Mouse (Mus musculus) right cerebral cortex, postnatal 10 days (tissue): Measurements from ENCODE around the gene Ankrd33b.

Experiments
- DNase-seq, 2 experiments: peaks; one replicate each; pipeline ENCODE4 v3.0.0; 2021; ENCODE audit warnings: low spot score in 2 of 2

The Ankrd33b gene

DNA sequence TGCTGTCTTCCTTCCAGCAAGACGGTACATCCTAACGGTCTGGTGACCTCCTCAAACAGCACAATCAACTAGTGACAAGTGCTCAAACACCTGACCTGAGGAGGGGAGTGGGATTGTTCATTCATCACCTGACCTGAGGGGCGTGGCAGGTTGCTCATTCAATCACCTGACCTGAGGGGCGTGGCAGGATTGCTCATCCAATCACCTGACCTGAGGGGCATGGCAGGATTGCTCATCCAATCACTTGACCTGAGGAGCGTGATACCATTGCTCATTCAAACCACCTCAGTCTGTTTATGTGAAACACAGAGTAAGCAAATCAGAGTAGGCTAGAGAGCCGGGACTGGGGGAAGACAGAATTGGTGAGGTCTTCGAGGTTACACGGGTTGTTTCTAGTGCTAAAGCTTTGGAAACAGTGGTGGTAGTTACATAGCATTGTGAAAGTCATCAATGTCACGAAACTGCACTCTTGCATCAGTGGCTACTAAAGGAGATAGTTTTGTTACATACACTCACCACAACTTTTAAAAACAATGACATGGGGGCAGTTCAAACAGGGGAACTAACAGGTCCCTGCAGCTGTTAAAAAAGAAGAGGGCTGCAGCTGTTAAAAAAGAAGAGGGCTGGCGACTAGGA is 28.8 kb downstream of the Ankrd33b start:
- DNase-seq, result no peak

GRCm38 (mm10) chr15:31337983-31338382 is 29.5 kb downstream of the Ankrd33b start:
- DNase-seq, result no peak

- peak; percentile 86 to 94 for DNase-seq
Measured at GRCm38 (mm10) chr15:31337192-31337741, 30.3 kb downstream of the Ankrd33b start.

DNA sequence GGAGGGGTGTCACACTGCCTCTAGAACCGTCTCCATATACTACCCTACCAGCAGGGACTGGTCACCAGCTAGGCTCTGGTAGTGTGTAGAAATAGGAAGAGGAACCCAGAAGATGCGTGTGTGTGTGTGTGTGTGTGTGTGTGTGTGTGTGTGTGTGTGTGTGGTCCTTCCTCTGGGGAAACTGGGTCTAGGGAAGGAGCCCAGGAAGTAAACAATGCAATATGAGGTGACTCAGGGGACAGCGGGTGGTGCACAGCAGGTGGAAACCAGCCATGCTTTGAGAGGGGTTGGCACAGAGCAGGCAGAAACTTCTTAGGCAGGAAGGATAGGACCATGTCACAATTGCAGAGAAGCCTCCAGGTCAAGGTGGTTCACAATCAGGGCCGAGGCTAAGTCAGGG is 30.8 kb downstream of the Ankrd33b start:
- no peak for DNase-seq

DNA sequence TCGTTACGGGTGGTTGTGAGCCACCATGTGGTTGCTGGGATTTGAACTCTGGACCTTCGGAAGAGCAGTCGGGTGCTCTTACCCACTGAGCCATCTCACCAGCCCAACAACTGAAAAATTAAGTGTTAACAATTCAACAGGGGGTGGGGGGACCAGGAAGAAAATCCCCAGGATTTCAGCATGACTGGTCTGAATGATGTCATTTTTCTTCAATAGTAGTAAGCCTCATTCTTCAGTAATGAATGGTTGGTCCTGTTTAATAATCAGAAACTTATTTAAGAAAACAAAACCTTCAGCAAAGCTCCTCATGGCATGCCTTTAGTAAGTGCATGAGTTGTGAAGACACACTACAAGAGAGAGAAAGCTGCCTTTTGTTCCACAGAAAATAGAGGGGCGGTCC is 32.7 kb downstream of the Ankrd33b start:
- DNase-seq, result no peak

GRCm38 (mm10) chr15:31332541-31333163 is 34.9 kb downstream of the Ankrd33b start:
- no peak for DNase-seq

DNA sequence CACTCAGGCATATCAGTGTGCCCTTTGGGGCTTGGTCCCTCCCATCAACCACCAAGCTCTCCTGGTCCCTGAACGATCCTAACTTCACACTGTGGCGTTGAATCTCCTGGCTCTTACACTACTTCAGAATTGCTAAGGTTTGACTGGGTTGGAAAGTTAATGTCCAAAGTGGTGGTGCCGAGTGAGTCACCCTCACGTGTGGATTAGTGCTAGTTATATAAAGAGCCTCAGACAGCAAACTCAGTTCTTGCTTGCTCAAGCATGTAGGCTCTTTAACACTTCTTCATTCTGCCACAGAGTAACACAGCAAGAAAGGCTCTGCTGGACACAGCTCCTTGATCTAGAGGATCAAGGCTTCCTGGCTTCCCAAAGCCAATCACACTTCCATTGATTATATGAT is 35.8 kb downstream of the Ankrd33b start:
- DNase-seq, result no peak

DNA sequence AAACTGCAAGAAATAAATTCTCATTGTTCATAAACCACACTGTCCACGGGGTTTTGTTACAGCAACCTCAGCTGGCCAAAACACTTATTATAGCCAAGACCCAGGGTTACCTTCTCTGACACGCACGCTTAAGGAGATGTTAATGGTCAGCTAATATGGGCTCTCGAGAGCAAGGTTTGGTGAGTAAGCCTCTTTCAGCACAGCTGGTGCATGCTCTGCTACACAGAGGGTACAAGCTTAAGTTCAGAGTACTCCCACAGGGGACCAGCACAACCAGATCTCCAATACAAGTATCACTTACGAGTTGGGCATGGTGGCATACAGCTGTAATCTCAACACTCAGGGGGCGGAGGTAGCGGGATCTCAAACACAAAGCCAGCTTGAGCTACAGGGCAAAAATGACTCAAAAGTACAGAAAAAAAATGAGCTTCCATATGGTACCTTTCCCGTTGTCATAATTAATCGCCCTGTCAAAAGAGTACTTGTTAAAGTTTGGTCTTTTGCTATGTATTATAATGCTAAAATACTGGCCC is 39.4 kb downstream of the Ankrd33b start:
- no peak for DNase-seq

DNA sequence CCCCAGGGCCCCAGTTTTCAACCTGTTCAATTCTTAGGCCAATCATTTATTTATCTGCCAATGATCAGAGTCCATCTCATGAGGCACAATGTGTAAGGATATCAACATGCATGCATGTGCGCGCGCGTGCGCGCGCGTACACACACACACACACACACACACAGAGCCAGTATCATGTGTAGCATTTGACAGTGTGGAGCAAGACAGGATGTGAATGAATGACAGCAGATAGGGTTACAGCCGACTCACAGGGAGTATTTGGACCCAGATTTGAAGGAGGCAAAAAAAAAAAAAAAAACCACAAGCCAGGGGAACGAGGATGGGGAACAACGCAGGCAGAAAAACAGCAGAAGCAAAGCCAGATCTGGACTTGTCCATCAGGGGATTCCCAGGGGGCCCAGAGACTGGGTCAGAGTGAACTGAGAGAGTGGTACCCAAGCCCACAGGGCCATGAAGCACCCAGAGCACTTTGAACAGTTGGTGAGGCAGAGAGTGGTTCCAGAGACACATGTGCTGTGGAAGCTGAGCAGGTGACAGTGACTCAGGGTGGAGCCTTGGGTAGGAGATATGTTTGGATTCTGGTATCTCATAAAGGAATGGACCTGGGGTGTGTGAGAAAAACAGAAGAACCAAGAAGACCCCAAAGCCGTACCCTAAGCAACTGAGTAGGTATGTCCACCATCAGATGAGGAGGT is 41.7 kb downstream of the Ankrd33b start:
- no peak for DNase-seq

GRCm38 (mm10) chr15:31324551-31324950 is 43.0 kb downstream of the Ankrd33b start:
- no peak for DNase-seq

- no peak for DNase-seq
Measured at GRCm38 (mm10) chr15:31323684-31324083, 43.8 kb downstream of the Ankrd33b start.

GRCm38 (mm10) chr15:31320598-31321377 is 46.7 kb downstream of the Ankrd33b start:
- no peak for DNase-seq

DNA sequence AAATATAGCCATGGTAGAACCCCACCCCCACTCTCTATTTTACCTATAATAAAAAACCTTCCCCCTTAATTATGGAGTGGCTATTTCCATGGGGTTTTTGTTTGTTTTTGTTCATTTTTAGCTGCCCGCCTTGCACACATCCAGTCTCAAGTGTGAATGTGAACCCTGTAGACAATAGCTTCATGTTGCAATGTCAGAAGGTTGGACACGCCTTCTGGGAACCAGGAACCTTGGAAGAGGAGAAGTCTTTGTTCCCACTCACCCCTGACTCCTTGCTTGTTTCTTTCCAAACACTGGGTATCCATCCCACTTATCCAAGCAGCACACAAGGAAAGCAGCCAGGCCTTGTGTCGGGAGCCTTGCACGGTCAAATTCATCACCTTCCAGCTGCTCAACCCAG is 48.5 kb downstream of the Ankrd33b start:
- no peak for DNase-seq

DNA sequence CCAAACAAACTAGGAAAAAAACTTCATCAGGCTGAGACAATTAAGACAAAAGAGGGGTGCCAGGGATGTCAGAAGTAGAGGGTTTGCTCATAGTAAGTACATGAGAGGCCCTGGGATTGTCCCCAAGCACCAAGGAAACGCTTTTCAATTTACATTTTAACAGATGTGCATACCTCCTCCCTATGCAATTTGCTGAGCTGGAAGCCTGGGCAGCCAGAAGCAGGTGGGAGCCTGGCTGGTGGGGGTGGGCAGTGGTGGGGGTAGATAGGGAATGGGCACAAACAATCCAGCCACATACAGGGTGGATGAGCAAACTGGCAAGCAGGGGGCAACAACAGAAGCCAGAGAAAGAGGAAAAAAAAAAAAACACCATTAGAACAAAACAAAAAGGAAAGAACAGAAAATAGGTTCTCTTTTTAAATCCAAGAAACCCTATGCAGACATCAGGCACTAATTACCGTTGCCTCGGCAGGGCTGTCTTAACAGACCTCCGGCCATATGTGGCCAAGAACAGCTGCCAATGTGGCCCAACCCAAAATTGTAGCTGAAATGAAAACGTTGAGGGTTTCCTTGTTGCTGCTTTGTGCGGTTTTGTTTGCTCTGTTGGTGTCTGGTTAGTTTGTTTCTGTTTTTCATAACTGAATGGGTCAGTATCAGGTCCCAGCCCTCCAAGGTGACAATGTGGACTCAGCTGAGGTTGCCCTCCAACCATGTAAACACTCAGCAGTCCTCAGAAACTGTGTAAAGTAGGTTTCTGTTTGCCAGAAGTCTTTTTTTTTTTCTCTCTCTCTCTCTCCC is 49.2 kb downstream of the Ankrd33b start:
- DNase-seq, result no peak

DNA sequence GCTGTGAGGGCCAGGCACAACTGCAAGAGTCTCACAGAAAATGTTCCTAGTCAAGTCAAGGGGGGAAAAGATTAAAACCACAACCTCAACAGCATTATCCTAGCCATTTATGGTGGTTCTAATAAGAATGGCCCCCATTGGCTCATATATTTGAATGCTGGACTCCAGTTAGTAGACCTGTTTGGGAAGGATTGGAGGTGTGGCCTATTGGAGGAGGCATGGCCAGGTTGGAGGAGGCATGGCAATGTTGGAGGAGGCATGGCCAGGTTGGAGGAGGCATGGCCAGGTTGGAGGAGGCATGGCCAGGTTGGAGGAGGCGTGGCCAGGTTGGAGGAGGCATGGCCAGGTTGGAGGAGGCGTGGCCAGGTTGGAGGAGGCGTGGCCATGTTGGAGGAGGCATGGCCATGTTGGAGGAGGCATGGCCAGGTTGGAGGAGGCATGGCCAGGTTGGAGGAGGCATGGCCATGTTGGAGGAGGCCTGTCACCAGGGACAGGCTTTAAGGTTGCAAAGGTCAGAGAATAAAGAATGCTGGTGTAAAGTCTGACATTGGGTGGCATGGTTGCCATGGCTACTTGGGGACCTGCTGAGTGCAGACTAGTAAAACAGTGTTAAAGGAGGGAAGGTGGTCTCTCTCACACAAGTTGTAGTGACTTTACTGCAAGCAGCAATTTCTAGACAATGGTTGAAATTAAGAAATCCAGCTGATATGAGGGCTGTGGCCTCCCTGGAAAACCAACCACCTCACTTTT is 50.3 kb downstream of the Ankrd33b start:
- no peak for DNase-seq

DNA sequence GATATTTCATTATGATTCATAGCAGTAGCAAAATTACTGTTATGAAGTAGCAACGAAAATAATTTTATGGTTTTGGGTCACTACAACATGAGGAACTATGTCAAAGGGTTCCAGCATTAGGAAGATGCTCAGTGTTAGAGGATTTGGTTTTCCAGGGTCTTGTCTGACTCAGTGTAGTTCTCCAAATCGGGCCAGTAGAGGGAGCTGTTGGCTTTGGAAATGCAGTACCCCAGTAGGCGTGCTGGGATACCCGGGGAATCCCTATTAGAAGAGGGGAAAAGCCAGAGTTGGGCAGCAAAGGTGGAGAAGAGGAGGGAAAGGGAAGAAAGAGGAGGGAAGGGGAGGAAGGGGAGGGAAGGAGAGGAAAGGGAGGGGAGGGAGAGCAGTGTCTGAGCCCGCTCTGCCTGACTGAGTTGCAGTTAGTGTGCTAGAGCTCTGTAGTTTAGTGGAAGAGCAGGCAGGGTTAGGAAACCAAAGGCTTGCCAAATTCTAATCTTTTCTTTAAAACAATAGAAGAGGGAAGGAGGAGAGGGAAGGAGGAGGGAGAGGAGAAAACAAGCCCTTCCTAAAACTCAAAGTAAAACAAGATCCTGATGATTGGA is 51.8 kb downstream of the Ankrd33b start:
- peak; percentile 85 to 92 for DNase-seq

DNA sequence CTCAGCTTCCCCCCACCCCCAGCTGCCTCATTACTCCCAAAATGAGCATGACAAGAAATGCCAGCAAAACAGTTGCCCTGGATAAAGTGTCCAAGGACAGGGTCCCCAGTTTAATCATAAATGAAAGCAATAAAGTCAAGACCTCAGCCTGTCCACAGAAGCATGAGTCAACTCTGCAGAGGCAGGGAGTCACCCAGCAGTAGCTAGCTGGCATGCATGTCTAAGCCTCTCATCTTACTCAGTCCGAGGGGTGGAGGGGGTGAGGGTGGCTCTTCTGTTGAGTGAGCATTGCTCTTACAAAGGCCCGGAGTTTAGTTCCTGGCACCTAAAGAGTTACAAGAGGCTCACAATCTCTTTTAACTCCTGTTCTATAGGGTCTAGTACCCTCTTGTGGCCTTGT is 55.5 kb downstream of the Ankrd33b start:
- no peak for DNase-seq

- no peak for DNase-seq
Measured at GRCm38 (mm10) chr15:31309526-31309925, 58.0 kb downstream of the Ankrd33b start.

DNA sequence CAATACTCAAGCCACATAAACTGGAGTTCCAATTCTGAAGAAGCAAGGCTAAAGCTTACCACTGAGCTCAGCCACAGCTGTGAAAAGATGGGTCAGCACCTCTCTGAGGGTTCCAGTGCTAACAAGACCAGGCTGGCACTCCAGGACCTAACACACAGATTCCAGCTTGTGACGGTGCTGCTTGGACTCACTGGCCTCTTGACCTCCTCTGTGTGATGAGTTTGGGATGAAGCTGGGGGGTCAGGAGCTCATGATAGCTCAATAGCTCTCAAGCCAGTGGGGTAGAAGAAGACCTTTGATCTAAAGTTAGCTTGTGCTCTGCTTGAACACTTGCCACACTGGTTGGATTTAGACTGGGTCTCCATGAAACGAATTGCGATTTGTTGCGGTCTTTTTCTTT is 60.8 kb downstream of the Ankrd33b start:
- DNase-seq, result no peak

DNA sequence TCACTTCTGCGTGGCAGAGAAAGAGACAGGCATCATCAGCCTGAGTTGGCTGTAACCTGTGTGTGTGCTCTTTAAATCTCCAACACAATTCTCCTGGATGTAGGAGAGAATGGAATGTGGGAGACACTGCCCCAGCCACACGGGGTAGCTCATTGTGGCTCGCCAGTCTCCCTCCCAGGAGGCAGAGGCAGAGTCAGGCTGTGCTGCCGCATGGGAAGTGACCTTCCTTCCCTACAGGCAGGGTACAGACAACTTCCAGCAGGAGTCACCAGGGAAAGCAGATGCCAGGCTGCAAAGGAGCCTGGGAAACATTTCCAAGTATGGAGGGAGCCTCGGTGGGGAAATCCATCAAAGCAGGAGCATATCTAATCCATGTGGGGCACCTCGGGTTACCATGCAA is 62.3 kb downstream of the Ankrd33b start:
- DNase-seq, result no peak
